Mouse (Mus musculus) gastrocnemius, postnatal 10 days (tissue): ENCODE measurements around the gene Sipa1. TPM values are rescaled to one million over a fixed set of nuclear protein-coding genes. Genes with fewer than 3 reads are reported as not detected.
"Not testable (repeated sequence)": the region's sequence is repeated elsewhere in the genome, so short reads cannot be mapped to it uniquely, and the experiment has no call there.

ENCODE experiments used
- DNase-seq: peaks from one replicate; pipeline ENCODE4 v3.0.0; 2021; ENCODE audit warnings: mixed read lengths
- total RNA-seq, 2 experiments: library from RNA; stranded (reverse); gene quantifications; 2 replicates each; pipeline ENCODE4 v1.2.3; 2021

Gene Sipa1
- total RNA-seq, 2 experiments from 2014 or later = 25.5 to 36.6 TPM

GRCm38 (mm10) chr19:5686954-5687353 lies 23.4 kb upstream of the Sipa1 start:
- DNase-seq = not testable (repeated sequence)

DNA sequence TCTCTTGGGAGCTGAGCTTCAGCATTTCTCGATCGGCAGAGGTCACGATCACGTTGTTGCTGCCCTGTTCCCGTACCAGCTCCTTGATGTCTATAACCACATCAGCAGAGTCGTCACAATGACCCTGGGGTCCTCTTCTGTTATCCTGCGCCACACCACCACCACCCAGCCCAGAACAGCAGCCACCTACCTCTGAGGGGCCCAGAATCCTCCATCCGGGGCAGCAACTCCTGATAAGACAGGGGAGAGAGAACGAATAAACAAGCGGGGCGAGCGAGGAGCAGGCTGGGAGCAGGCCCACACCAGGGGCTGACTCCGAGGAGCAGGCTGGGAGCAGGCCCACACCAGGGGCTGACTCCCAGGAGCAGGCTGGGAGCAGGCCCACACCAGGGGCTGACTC lies 22.9 kb upstream of the Sipa1 start:
- no peak for DNase-seq

- DNase-seq = no peak
These were observed 22.4 kb upstream of the Sipa1 start for GRCm38 (mm10) chr19:5685861-5686260.

- no peak for DNase-seq
These were observed 21.9 kb upstream of the Sipa1 start for GRCm38 (mm10) chr19:5685431-5685830.

- no peak for DNase-seq
These were observed 21.5 kb upstream of the Sipa1 start for GRCm38 (mm10) chr19:5684985-5685384.

DNA sequence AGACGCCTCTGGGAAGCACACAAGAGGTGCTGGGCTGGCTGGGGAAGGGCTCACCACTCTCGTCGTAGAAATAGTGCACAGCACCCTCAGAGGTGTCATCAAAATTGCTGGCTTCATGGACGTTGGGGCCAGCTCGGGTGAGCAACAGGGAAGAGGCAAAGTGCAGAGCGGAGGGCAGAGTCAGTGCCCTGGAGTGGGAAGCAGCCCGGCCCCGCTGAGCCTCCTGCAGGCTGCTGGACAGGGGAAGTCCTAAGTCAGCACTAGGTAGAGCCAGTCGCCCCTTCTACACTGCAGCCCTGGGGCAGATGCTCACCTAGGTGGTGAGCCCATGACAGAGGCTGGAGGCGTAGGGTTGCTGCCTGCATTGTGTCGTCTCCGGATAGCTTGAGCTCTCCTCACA lies 20.7 kb upstream of the Sipa1 start:
- no peak for DNase-seq

GRCm38 (mm10) chr19:5680432-5680831 lies 16.9 kb upstream of the Sipa1 start:
- DNase-seq = no peak

DNA sequence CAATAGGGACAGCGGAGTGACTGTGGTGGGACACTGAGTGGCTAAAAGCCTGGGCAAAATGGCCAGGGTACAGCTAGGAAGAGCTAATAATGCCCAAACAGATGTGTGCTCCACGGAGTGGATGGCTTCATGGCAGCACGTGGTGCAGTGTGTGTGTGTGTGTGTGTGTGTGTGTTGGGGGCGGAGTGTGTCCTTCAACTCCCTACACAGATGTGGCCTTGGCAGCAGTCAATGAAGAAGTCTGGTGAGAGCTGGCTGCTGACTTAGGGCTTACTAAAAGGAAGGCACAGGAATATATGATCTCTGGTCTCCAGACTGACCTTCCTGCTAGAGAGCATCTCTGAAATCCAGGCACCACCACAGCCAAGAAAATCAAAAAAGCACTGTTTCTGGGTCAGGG lies 4.9 kb upstream of the Sipa1 start:
- DNase-seq = no peak

GRCm38 (mm10) chr19:5666386-5666785 lies 2.9 kb upstream of the Sipa1 start:
- DNase-seq = no peak

DNA sequence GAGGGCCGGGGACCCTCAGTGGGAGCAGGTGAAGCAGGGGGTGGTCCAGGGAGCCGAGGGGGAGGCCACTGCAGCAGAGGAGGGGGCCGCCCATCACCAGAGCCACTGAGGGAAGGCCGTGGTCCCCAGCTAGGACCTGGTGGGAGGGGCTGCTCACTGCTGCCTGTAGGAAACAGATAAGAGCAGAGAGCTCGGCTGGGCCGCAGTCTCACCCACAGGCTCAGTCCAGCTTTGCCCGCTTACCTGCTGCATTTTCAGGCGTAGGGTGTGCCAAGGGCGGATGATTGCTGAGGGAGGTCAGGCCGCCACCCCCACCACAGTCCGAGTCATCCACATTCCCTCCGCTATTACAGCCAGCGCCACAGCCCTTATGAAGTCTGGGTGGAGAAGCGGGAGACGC lies 2.0 kb upstream of the Sipa1 start:
- DNase-seq = no peak

GRCm38 (mm10) chr19:5664669-5665257 lies 1.3 kb upstream of the Sipa1 start:
- no peak for DNase-seq

GRCm38 (mm10) chr19:5662310-5662709 lies 1.2 kb downstream of the Sipa1 start:
- DNase-seq = no peak

GRCm38 (mm10) chr19:5660942-5661751 lies 2.4 kb downstream of the Sipa1 start:
- DNase-seq = no peak

DNA sequence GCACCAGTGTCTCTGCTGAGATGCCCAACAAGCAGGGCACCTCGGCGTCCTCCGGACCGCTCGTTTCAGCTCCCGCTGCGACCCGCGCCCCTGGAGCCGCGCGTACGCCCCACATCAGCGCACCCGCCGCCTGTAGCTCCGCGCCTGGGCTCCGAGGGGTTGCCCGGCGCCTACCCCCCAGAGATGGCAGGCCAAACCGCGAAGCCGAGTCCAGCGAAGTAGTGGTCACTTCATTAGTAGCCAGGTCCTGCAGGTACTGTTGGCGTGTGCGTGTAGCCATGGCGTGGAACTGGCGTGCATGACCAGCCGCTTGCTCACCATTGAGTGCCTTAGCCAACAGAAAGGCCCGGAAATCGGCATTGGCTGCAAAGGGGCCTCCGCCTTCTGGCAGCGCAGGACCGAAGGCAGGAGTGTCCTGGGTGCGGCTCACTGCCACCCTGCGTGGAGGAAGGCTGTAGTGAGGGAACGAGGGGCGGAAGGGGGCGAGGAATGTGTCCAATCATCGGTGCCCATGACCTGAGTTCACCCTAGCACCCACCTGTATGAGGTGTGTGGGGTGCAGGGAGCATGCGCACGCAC lies 8.7 kb downstream of the Sipa1 start:
- DNase-seq = peak; percentile 6

GRCm38 (mm10) chr19:5653969-5654719 lies 9.4 kb downstream of the Sipa1 start:
- DNase-seq = peak; percentile 9

- no peak for DNase-seq
These were observed 10.9 kb downstream of the Sipa1 start for GRCm38 (mm10) chr19:5652570-5652969.

GRCm38 (mm10) chr19:5651502-5652274 lies 11.8 kb downstream of the Sipa1 start:
- no peak for DNase-seq

GRCm38 (mm10) chr19:5649298-5649741 lies 14.2 kb downstream of the Sipa1 start:
- peak; percentile 56 for DNase-seq

GRCm38 (mm10) chr19:5648401-5649297 lies 14.9 kb downstream of the Sipa1 start:
- DNase-seq = peak; percentile 75

DNA sequence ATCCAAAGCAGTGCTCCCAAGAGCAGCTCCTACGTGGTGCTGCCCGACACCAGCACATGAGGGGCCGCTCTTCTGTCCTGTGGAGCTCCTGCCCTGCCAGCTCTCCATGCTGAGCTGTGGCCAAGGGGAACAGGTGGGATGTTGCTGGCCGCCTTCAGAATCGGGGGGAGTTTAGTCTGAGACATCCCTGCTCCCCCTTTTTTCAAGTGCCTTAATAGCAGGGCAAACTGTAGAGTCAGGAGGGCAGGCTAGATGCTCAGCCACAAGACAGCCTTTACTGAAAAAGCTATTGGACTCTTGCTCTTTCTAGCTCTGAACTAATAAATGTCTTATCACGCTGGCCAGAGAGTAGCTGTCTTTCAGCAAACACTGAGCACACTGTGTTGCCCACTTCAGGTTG lies 15.7 kb downstream of the Sipa1 start:
- DNase-seq = no peak
